Mouse (Mus musculus) gastrocnemius, postnatal 10 days (tissue): ENCODE data around the gene Kcne3. TPM values are rescaled to one million over a fixed set of nuclear protein-coding genes. Genes with fewer than 3 reads are reported as not detected.

Experiments used
- DNase-seq: peaks from one replicate; pipeline ENCODE4 v3.0.0; 2021; ENCODE audit warnings: mixed read lengths
- total RNA-seq, 2 experiments: library from RNA; stranded (reverse); gene quantifications; 2 replicates each; pipeline ENCODE4 v1.2.3; 2021

The Kcne3 gene
- total RNA-seq, 2 experiments from 2014 or later = 0.70 to 0.84 TPM

GRCm38 (mm10) chr7:100181614-100182013 is 5.3 kb downstream of the Kcne3 start:
- no peak for DNase-seq

DNA sequence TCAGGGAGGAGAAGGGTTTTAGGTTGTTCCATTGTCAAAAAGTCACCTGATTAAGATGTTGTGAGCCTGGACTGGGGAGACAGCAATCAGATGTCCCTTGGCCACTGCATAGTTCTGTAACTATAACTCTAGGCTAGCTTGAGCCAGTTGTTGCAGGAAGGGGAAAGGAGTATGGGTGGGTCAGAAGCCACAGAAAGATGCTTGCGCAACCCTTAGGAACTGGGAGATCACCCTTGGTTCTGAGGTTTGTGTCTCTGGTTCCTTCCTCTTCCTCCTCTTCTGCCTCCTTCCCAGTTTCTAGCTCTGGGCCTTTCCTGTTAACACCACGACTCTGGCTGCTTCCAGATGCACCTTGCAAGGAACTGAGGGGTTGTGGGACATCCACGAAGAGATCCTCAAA is 6.1 kb downstream of the Kcne3 start:
- no peak for DNase-seq

DNA sequence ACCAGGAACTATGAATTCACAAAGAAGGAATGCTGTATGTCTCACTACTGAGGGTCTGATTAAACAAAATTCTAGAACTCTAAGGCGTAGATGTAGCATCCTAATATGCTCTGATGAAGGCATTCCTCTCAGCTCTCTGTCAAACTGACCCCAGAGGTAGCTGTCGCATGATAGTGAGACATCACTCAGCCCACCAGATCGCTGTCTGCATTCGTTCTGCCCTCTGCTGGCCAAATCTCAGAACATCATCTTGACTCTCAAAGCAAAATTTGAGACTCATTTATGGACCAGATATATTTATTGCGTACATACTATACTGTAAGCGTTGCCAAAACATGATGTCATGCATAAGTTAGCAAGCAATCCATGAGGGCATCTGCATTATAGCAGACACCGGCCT is 11.3 kb downstream of the Kcne3 start:
- peak; percentile 58 for DNase-seq

GRCm38 (mm10) chr7:100190167-100190566 is 13.9 kb downstream of the Kcne3 start:
- no peak for DNase-seq

DNA sequence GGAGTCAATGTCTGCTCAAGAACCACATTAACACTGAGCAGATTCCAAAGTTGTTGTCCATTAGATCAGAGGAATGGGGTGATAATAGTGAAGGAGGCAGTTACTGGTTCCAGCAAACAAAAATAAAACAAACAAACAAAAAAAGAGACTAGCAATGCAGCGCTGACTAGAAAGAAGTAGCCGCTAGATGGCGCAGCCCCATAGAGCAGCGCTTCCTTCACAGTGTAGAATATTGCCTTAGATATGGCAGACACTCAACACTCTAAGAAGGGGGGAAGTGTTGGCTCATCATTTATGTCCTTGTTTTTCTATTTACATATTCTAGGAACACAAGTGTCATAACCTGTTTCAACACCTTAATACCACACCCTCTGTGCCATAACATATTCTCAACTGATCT is 14.5 kb downstream of the Kcne3 start:
- peak; percentile 78 for DNase-seq

DNA sequence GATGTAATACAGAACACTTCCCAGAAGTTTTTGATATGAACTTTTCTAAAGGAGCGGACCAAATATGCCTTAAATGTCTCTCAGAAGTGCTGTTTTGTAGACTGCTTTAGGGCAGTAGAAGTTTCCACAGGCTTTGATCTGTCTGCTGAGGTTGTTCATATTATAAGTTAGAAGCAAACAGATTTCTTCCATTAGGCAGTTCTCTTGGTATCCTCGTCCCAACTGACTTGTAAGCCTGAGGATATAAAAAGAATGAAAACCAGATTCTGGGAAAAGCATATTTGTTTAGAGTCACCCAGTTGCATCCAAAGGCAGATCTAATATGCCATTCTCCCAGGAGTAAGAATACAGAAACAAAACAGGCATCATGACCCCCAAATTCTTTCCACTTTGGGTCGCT is 24.9 kb downstream of the Kcne3 start:
- DNase-seq = no peak

GRCm38 (mm10) chr7:100203616-100204015 is 27.3 kb downstream of the Kcne3 start:
- DNase-seq = peak; percentile 21

- no peak for DNase-seq
Observed at GRCm38 (mm10) chr7:100204871-100205270, 28.6 kb downstream of the Kcne3 start.

- DNase-seq = no peak
Observed at GRCm38 (mm10) chr7:100206144-100206543, 29.8 kb downstream of the Kcne3 start.

- no peak for DNase-seq
Observed at GRCm38 (mm10) chr7:100207886-100208285, 31.6 kb downstream of the Kcne3 start.

DNA sequence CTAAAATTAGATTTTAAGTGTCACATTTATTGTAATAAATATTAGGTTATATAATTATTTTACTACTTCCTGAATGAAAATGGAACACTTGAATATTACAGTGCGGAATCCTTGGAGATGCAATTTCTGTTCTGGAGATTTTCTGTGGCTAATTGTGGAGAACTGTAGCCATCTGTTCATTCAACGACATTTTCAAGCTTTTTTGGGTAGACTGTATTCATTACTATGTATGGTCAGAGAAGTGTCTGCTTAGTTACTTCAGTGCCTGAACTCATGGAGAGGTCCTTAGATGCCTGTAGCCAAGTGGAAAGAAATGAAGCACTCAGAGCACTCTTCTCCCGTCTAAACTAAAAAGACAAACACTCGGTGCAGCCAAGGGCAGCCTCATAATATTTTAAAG is 38.0 kb downstream of the Kcne3 start:
- no peak for DNase-seq

- no peak for DNase-seq
Observed at GRCm38 (mm10) chr7:100215116-100215732, 38.9 kb downstream of the Kcne3 start.

DNA sequence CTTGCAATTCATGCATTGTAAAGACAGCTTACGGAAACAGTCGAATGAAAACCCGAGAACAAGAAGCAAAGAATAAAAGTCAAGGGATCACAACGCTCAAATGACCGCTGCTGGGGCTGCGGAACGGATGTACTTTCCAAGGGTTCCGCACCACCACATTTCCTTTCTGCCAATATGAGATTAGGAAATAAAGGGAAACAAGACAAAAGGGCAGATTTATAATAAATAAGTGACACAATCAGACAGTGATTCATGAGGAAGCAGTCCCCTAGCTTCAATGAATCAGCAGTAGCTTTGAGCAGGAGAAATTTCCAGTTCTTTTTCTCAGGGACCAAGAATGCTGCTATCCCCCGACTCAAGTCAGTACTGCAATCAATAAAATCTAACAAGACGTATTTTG is 39.7 kb downstream of the Kcne3 start:
- DNase-seq = no peak

DNA sequence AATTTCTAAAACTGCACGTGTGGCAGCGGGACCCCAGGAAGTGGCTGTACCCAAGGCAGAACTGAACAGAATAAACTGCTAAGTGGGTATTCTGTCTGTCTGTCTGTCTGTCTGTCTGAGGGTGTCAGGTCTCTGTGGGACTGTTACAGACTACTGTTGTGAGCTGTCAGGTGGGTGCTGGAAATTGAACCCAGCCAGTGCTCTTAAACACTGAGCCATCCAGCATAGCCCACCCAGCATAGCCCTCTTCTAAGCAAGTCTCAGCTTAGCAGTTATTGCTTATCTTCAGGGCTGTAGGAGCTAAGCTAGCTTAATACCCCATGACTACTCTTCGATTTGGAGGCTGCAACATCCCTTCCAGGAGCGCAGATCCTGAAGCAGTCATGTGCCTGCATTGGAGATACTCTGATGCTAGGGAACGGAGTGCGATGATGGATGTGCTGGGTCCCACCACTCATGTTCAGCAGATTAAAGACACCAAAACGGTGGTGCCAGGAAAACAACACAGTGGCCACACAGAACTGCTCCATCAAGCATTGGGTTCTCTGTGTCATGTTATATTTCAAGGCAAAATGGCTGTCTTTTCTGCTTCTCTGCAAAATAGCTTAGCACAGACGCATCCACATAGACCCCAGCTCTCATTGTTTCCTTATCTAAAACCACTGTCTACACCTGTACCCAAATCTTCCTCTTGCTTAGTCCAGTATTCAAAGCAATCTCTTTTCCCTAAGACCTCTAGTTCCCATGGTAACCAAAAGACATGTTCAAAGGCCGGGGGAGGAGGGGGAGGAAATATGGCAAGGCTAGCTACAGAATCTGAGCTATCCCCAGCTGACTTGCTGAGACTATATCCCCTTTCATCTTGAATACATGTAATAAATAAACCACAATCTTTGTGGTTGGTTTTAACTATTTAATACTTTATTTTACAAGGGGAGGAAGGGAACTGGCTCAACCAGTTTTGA is 40.6 kb downstream of the Kcne3 start:
- DNase-seq = no peak

GRCm38 (mm10) chr7:100227158-100227875 is 51.0 kb downstream of the Kcne3 start, which contains the start of gene Pgm2l1:
Pgm2l1 (plus strand) TSS chr7:100227394.
- DNase-seq = peak; percentile 94

GRCm38 (mm10) chr7:100227896-100228525 is 51.7 kb downstream of the Kcne3 start:
- peak; percentile 28 for DNase-seq

- no peak for DNase-seq
Observed at GRCm38 (mm10) chr7:100228957-100229356, 52.7 kb downstream of the Kcne3 start.

GRCm38 (mm10) chr7:100230646-100231045 is 54.3 kb downstream of the Kcne3 start:
- DNase-seq = no peak

- DNase-seq = no peak
Observed at GRCm38 (mm10) chr7:100231661-100232060, 55.4 kb downstream of the Kcne3 start.

GRCm38 (mm10) chr7:100233681-100234080 is 57.4 kb downstream of the Kcne3 start:
- DNase-seq = no peak
